Mouse (Mus musculus): ENCODE results near the gene Olfr745. TPM values are rescaled to one million over a fixed set of nuclear protein-coding genes. Genes with fewer than 3 reads are reported as not detected.

Gene Olfr745
- polyA plus RNA-seq (2017; shearing (Covaris generic)) = not detected

GRCm38 (mm10) chr14:50639088-50639487 lies at the start of gene Olfr745:
Gene Olfr745, plus strand, starts transcription at chr14:50639388.

GRCm38 (mm10) chr14:50614579-50614978 lies 24.6 kb upstream of the Olfr745 start, which contains the start of gene Olfr744:
Gene Olfr744, plus strand, starts transcription at chr14:50614879.

GRCm38 (mm10) chr14:50646783-50647182 lies 7.6 kb downstream of the Olfr745 start, which contains the start of gene Olfr746:
Gene Olfr746, plus strand, starts transcription at chr14:50647083.

GRCm38 (mm10) chr14:50693106-50693505 lies 53.9 kb downstream of the Olfr745 start, which contains the start of gene Olfr747:
Gene Olfr747, minus strand, starts transcription at chr14:50693206.

Other genes starting within 250 kb of the Olfr745 start
- gene Olfr738, start 231.8 kb upstream of the Olfr745 start, polyA plus RNA-seq (2017; shearing (Covaris generic)) = not detected
- gene Olfr739, start 220.8 kb upstream of the Olfr745 start, polyA plus RNA-seq (2017; shearing (Covaris generic)) = not detected
- gene Olfr740, start 193.8 kb upstream of the Olfr745 start, polyA plus RNA-seq (2017; shearing (Covaris generic)) = not detected
- gene Olfr741, start 166.7 kb upstream of the Olfr745 start, polyA plus RNA-seq (2017; shearing (Covaris generic)) = under 1 TPM in 1 of 2 experiments, not detected in 1; 0.20 TPM
- under 1 TPM in 1 of 2 experiments, not detected in 1; 0.16 TPM for gene Olfr742, start 135.8 kb upstream of the Olfr745 start, polyA plus RNA-seq (2017; shearing (Covaris generic))
- gene Olfr743, start 117.5 kb upstream of the Olfr745 start, polyA plus RNA-seq (2017; shearing (Covaris generic)) = not detected
- gene Olfr744, start 24.5 kb upstream of the Olfr745 start, polyA plus RNA-seq (2017; shearing (Covaris generic)) = not detected
- not detected for gene Olfr746, start 7.7 kb downstream of the Olfr745 start, polyA plus RNA-seq (2017; shearing (Covaris generic))
- not detected for gene Olfr747, start 53.8 kb downstream of the Olfr745 start, polyA plus RNA-seq (2017; shearing (Covaris generic))
- under 1 TPM in 1 of 2 experiments, not detected in 1; 0.36 TPM for gene Olfr748, start 68.0 kb downstream of the Olfr745 start, polyA plus RNA-seq (2017; shearing (Covaris generic))
- not detected for gene Olfr749, start 105.7 kb downstream of the Olfr745 start, polyA plus RNA-seq (2017; shearing (Covaris generic))
- gene Ttc5, start 146.1 kb downstream of the Olfr745 start, polyA plus RNA-seq (2017; shearing (Covaris generic)) = 100 to 1,000 TPM; 103 to 104 TPM
- not detected for gene Ccnb1ip1, start 168.3 kb downstream of the Olfr745 start, polyA plus RNA-seq (2017; shearing (Covaris generic))
- gene Parp2, start 168.5 kb downstream of the Olfr745 start, polyA plus RNA-seq (2017; shearing (Covaris generic)) = 10 to 100 TPM; 59.8 to 62.3 TPM
- gene Tep1, start 231.2 kb downstream of the Olfr745 start, polyA plus RNA-seq (2017; shearing (Covaris generic)) = 10 to 100 TPM; 19.2 to 24.1 TPM